Mouse (Mus musculus): ENCODE measurements around the gene Gm21885. TPM values are rescaled to one million over a fixed set of nuclear protein-coding genes. Genes with fewer than 3 reads are reported as not detected.
"Not testable (repeated sequence)": the region's sequence is repeated elsewhere in the genome, so short reads cannot be mapped to it uniquely, and the experiment has no call there.

Gene Gm21885
- polyA plus RNA-seq, 1 experiment from 2014 or later = 0.38 TPM

- H3K4me2 ChIP-seq (ENCODE audit: low read length) = no peak overlapping the region
- H3K36me3 ChIP-seq (ENCODE audit: control insufficient read depth, insufficient read depth) = no peaks in the 10 kb centered on the region
- 70% methylated on average over 6 of the region's 6 CpGs for WGBS
- H3K27ac ChIP-seq (ENCODE audit: low read length) = no peak overlapping the region
- no peak for ATAC-seq
- H3K9me3 ChIP-seq (ENCODE audit: control insufficient read depth, low read length) = no peaks in the 10 kb centered on the region
- no peaks in the 10 kb centered on the region for H3K27me3 ChIP-seq (replicated peaks; ENCODE audit: control insufficient read depth, insufficient read depth, low read length)
- H3K4me3 ChIP-seq (replicated peaks; ENCODE audit: low read length) = no peak overlapping the region
- H3K9ac ChIP-seq (replicated peaks; ENCODE audit: low read depth, low read length) = no peak overlapping the region
- H3K4me1 ChIP-seq (replicated peaks; ENCODE audit: control insufficient read depth, insufficient read depth, low read length) = peaks cover 11% of the 10 kb centered on the region; the same call in 1 of the 2 replicates
Measured at GRCm38 (mm10) chr11:94261585-94262370, 19.9 kb upstream of the Gm21885 start.

- H3K4me3 ChIP-seq (replicated peaks; ENCODE audit: low read length) = peak overlapping the region; percentile 36
- H3K9me3 ChIP-seq (ENCODE audit: control insufficient read depth, low read length) = no peaks in the 10 kb centered on the region
- H3K4me1 ChIP-seq (replicated peaks; ENCODE audit: control insufficient read depth, insufficient read depth, low read length) = no peaks in the 10 kb centered on the region
- WGBS = under 1% methylated on average over 18 of the region's 18 CpGs
- no peak overlapping the region for H3K27ac ChIP-seq (ENCODE audit: low read length)
- H3K27me3 ChIP-seq (replicated peaks; ENCODE audit: control insufficient read depth, insufficient read depth, low read length) = no peaks in the 10 kb centered on the region
- H3K36me3 ChIP-seq (ENCODE audit: control insufficient read depth, insufficient read depth) = no peaks in the 10 kb centered on the region
- peak overlapping the region; percentile 52 for H3K4me2 ChIP-seq (ENCODE audit: low read length)
- peak; percentile 55 for ATAC-seq
- peak overlapping the region; percentile 42 for H3K9ac ChIP-seq (replicated peaks; ENCODE audit: low read depth, low read length)
Measured at GRCm38 (mm10) chr11:94265134-94265785, 16.4 kb upstream of the Gm21885 start.

- H3K4me2 ChIP-seq (ENCODE audit: low read length); H3K9ac ChIP-seq (replicated peaks; ENCODE audit: low read depth, low read length); H3K9me3 ChIP-seq (ENCODE audit: control insufficient read depth, low read length); H3K4me1 ChIP-seq (replicated peaks; ENCODE audit: control insufficient read depth, insufficient read depth, low read length); H3K36me3 ChIP-seq (ENCODE audit: control insufficient read depth, insufficient read depth); H3K4me3 ChIP-seq (replicated peaks; ENCODE audit: low read length); H3K27me3 ChIP-seq (replicated peaks; ENCODE audit: control insufficient read depth, insufficient read depth, low read length); H3K27ac ChIP-seq (ENCODE audit: low read length); ATAC-seq: not testable (repeated sequence)
- WGBS = 87% methylated on average over 3 of the region's 3 CpGs
Measured at GRCm38 (mm10) chr11:94266155-94266554, 15.5 kb upstream of the Gm21885 start.

GRCm38 (mm10) chr11:94268761-94269160, 12.9 kb upstream of the Gm21885 start:
- no peak for ATAC-seq

GRCm38 (mm10) chr11:94269906-94270305, 11.8 kb upstream of the Gm21885 start:
- Histone ChIP-seq H3K27me3 (replicated peaks; ENCODE audit: control insufficient read depth, insufficient read depth, low read length) (no peaks in the 10 kb centered on the region), H3K9ac (replicated peaks; ENCODE audit: low read depth, low read length) (no peak overlapping the region), H3K9me3 (ENCODE audit: control insufficient read depth, low read length) (no peaks in the 10 kb centered on the region), H3K4me2 (ENCODE audit: low read length) (no peak overlapping the region), H3K4me1 (replicated peaks; ENCODE audit: control insufficient read depth, insufficient read depth, low read length) (no peaks in the 10 kb centered on the region), H3K36me3 (ENCODE audit: control insufficient read depth, insufficient read depth) (no peaks in the 10 kb centered on the region), H3K27ac (ENCODE audit: low read length) (no peak overlapping the region), H3K4me3 (replicated peaks; ENCODE audit: low read length) (no peak overlapping the region)
- ATAC-seq = no peak
- WGBS = 94% methylated on average over 7 of the region's 7 CpGs

More at GRCm38 (mm10) chr11:94268761-94269160, 12.9 kb upstream of the Gm21885 start:
- Histone ChIP-seq H3K4me3 (replicated peaks; ENCODE audit: low read length) (no peak overlapping the region), H3K4me2 (ENCODE audit: low read length) (no peak overlapping the region), H3K9ac (replicated peaks; ENCODE audit: low read depth, low read length) (no peak overlapping the region), H3K9me3 (ENCODE audit: control insufficient read depth, low read length) (no peaks in the 10 kb centered on the region), H3K36me3 (ENCODE audit: control insufficient read depth, insufficient read depth) (no peaks in the 10 kb centered on the region), H3K27ac (ENCODE audit: low read length) (no peak overlapping the region), H3K27me3 (replicated peaks; ENCODE audit: control insufficient read depth, insufficient read depth, low read length) (no peaks in the 10 kb centered on the region), H3K4me1 (replicated peaks; ENCODE audit: control insufficient read depth, insufficient read depth, low read length) (no peaks in the 10 kb centered on the region)

- Histone ChIP-seq H3K4me2 (ENCODE audit: low read length) (no peak overlapping the region), H3K4me1 (replicated peaks; ENCODE audit: control insufficient read depth, insufficient read depth, low read length) (no peaks in the 10 kb centered on the region), H3K4me3 (replicated peaks; ENCODE audit: low read length) (no peak overlapping the region), H3K27ac (ENCODE audit: low read length) (no peak overlapping the region), H3K9ac (replicated peaks; ENCODE audit: low read depth, low read length) (no peak overlapping the region), H3K36me3 (ENCODE audit: control insufficient read depth, insufficient read depth) (no peaks in the 10 kb centered on the region), H3K27me3 (replicated peaks; ENCODE audit: control insufficient read depth, insufficient read depth, low read length) (no peaks in the 10 kb centered on the region), H3K9me3 (ENCODE audit: control insufficient read depth, low read length) (no peaks in the 10 kb centered on the region)
- ATAC-seq = no peak
- 93% methylated on average over 2 of the region's 2 CpGs for WGBS
Measured at GRCm38 (mm10) chr11:94271015-94271414, 10.7 kb upstream of the Gm21885 start.

- H3K4me1 ChIP-seq (replicated peaks; ENCODE audit: control insufficient read depth, insufficient read depth, low read length) = peaks cover 8% of the 10 kb centered on the region
- H3K36me3 ChIP-seq (ENCODE audit: control insufficient read depth, insufficient read depth) = no peaks in the 10 kb centered on the region
- H3K9me3 ChIP-seq (ENCODE audit: control insufficient read depth, low read length) = no peaks in the 10 kb centered on the region
- no peak overlapping the region for H3K27ac ChIP-seq (ENCODE audit: low read length)
- H3K9ac ChIP-seq (replicated peaks; ENCODE audit: low read depth, low read length) = no peak overlapping the region
- H3K4me3 ChIP-seq (replicated peaks; ENCODE audit: low read length) = no peak overlapping the region
- WGBS = 83% methylated on average over 21 of the region's 21 CpGs
- no peak overlapping the region for H3K4me2 ChIP-seq (ENCODE audit: low read length)
- no peak for ATAC-seq
- no peaks in the 10 kb centered on the region for H3K27me3 ChIP-seq (replicated peaks; ENCODE audit: control insufficient read depth, insufficient read depth, low read length)
Measured at GRCm38 (mm10) chr11:94272960-94273927, 8.4 kb upstream of the Gm21885 start.

GRCm38 (mm10) chr11:94274206-94274867, 7.3 kb upstream of the Gm21885 start:
- peaks cover 8% of the 10 kb centered on the region for H3K4me1 ChIP-seq (replicated peaks; ENCODE audit: control insufficient read depth, insufficient read depth, low read length)
- H3K4me2 ChIP-seq (ENCODE audit: low read length) = no peak overlapping the region
- no peaks in the 10 kb centered on the region for H3K9me3 ChIP-seq (ENCODE audit: control insufficient read depth, low read length)
- no peaks in the 10 kb centered on the region for H3K36me3 ChIP-seq (ENCODE audit: control insufficient read depth, insufficient read depth)
- no peak overlapping the region for H3K27ac ChIP-seq (ENCODE audit: low read length)
- no peak overlapping the region for H3K4me3 ChIP-seq (replicated peaks; ENCODE audit: low read length)
- no peak for ATAC-seq
- no peaks in the 10 kb centered on the region for H3K27me3 ChIP-seq (replicated peaks; ENCODE audit: control insufficient read depth, insufficient read depth, low read length)
- 93% methylated on average over 10 of the region's 10 CpGs for WGBS
- no peak overlapping the region for H3K9ac ChIP-seq (replicated peaks; ENCODE audit: low read depth, low read length)

Measured in forebrain, embryonic 16.5 days (tissue).